Mouse (Mus musculus): ENCODE measurements at regions not wholly inside any gene's neighbourhood (a gene's known extent, or its start where the extent isn't known, plus 50 kb on each side); places are given as distances from the start of the nearest gene placed in this dataset.

DNA sequence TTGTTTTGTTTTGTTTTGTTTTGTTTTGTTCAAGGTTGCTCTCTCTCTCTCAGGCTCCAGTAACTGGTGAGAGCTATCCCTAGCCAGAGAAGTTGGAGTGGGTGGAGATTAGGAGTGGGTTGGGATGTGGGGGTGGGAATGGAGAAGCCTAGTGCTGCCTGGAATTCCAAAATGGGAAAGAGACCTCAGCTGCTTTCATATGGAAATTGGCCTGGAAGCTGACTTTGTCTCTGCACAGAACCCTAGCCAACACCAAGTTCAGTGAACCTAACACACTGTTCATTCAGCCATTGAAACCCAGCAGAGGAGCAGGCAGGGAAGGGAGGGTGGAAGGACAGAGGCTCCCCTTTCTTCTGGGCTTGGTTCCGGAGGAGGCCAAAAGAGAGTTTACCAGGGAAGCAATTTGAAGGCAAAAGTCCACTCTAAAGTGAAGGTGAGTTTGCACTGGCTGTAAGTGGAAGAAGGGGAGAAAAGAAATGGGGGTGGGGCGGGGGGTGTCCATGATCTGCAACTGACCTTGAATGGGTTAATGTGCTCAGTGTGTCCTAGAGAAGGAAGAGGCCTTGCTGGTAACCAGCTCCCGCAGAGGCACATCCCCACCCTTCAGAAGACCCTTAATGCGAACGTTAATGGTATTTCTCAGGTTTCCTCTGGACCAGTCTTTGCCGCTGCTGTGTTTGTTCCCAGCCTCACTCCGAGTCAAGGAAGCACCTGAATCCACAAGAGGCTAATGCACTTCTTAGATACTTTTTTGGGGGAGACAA lies 245.1 kb downstream of the Insig2 start:
- TF ChIP-seq CTCF (IDR thresholded peaks at IDR 0.05; ENCODE audit: extremely low read depth, insufficient read length, insufficient replicate concordance, low read depth, low read length) (no peak), POLR2A (IDR thresholded peaks at IDR 0.05; ENCODE audit: low read depth, low read length) (no peak)

Measured in small intestine, adult 2 months (tissue).